Mouse (Mus musculus): Measurements from ENCODE around the gene Ccm2. TPM values are rescaled to one million over a fixed set of nuclear protein-coding genes. Genes with fewer than 3 reads are reported as not detected.

Ccm2 gene
- polyA plus RNA-seq, 3 experiments from 2014 or later: 98.6 to 202 (median 183) TPM

DNA sequence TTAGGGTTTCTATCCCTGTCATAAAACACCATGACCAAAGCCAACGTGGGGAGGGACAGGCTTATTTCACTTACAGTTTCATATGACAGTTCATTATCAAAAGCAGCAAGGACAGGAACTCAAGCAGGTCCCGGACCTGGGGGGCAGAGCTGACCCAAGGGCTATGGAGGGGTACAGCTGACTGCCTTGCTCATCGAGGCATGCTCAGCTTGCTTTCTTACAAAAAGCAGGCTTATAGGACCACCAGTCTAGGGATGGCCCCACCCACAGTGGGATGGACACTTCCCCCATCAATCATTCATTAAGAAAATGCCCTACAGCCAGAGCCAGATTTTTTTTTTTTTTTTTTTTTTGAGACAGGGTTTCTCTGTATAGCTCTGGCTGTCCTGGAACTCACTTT is 15.9 kb upstream of the Ccm2 start:
- no peak for ATAC-seq

DNA sequence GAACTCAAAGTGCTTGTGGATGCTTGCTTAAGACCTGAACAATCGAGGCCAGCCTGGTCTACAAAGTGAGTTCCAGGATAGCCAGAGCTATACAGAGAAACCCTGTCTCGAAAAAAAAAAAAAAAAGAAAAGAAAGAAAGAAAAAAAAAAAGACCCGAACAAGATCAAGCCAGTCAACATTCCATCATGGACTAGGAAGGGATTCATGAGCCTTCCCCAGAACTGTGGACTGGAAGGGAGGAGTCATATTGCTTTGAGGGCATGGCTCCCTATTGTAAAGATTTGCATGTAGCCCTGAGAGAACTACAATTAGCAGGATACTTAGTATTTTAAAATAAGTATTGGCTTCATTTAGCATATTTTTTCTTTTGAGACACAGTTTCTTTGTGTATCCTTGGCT is 2.0 kb upstream of the Ccm2 start:
- no peak for ATAC-seq

DNA sequence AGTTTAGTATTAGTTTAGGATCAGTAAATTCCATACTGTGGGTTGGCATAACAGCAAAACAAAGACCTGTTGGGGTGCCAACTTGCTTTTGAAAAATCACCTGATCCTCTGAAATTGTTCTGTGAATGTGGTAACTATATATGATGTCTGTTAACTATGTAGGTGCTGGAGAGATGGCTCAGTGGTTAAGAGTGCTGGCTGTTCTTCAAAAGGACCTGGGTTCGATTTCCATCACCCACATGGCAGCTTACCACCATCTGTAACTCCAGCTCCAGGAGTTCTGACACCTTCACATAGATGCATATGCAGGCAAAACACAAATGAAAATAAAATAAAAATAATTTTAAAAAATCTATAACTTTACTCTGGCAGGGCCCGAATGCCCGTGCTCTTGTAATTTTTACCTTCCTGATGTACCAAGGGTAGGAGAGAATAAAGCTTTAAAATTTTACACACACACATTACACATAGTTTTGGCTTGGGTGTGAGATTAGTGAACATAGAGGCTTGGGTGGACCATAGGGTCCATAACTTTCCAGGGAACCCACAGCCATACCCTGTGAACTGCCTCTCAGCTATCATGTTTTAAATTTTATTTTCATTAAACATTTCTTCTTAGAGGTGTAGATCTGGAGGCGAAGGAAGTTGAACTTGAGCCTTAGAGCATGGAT is 1.4 kb upstream of the Ccm2 start:
- ATAC-seq: no peak

DNA sequence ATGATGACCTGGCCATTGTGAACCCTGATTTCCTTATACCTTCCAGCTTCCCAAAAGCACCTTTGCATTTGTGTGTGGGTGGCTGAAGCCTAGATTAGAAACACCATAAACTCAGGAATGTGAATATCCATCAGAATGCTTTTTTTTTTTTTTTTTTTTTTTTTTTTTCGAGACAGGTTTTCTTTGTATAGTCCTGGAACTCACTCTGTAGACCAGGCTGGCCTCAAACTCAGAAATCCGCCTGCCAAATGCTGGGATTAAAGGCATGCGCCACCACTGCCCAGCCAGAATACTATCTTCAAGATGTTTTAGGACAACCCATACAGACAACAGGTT is 862 bp upstream of the Ccm2 start:
- no peak for ATAC-seq

DNA sequence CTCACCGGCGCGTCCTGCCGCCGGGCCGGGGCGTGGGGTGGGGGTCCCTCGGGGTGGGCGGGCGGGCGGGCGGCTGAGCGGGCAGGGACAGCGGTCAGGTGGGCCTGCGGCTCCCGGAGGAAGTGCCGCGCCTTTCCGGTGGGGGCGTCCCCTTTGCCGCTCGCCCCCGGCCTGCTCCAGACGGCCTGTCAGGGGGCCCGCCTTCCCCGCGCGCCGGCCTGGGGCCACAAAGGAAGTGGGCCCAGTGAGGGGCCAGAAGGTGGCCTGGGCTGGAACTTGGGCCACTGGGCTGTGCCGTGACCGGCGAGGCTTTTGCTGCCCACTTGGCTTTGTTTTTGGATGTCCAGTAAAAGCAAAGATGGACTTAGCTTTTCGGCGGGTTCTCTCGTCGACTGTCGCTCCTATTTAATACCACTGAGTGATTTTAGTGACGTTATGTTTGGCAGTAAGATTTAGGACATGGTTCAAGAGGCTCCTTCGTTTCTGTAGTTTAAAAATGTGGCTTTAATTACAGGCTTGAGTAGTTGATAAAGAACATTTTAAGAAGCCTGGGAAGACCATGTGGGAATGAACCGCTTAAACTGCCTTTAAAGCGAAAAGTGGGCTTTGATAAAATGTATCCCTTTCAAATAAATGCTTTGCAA is 472 bp downstream of the Ccm2 start:
- ATAC-seq: peak; percentile 18

DNA sequence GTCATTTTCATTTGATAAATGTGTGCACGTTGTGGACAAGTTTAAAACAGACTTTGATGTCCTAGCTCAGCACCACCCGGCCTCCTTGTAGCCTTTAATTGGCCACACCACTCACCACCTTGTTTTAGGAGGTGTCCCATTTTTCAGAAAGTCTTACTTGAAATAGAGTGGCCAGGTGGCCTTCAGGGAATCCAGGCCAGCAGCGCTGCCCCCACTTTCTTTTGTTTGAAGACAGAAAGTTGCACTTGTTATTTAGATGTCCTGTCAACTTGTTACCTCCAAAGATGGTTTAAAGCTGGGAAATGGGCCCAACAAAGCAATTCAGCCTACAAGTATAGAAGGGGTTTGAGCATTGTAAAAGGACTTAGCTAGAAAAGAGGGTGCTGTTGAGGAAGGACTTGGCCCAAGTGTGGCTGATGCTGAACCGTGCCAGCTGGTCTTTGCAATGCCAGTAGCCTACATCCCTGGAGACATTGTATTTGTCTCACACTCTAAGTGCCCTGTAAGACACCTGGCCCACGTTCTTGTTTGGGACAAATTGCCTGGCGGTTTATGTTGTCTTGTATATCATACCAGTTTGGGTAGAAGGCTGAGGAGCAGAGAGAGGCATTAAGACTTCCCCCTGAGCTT is 1.1 kb downstream of the Ccm2 start:
- no peak for ATAC-seq

DNA sequence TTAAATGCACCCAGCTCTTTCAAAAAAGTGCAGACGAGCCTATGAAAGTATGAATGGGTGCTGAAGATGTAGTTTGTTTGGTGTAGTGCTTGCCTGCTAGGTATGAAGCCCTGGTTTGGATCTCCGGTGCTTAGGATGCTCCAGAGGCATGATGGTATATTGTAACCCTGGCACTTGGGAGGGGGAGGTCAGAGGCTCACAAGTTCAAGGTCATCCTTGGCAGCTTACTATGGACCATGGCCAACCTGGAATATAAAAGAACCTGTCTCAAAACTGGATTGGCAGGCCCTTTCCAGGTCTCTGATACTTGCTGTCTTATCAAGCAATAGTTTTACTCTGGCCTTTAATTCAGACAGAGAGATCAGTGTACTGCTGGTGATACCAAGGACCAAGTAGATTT is 3.1 kb downstream of the Ccm2 start:
- ATAC-seq: no peak

DNA sequence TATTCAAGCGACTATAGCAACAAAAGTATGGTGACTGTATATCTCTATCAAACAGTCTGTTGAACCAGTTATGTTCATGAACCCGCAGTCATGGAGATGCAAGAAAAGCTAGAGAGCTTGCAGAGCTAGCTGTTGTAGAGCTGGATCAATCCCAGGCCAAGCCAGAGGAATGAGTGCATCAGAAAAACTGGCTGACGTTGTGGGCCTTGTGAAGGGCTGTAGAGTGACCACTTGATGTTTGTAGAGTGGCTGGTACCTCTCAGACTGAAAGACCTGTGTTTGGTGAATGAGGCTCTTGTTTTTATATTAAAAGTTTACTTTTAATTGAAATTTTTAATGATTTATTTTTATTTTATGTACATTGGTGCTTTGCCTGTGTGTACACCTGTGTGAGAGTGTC is 3.5 kb downstream of the Ccm2 start:
- no peak for ATAC-seq

DNA sequence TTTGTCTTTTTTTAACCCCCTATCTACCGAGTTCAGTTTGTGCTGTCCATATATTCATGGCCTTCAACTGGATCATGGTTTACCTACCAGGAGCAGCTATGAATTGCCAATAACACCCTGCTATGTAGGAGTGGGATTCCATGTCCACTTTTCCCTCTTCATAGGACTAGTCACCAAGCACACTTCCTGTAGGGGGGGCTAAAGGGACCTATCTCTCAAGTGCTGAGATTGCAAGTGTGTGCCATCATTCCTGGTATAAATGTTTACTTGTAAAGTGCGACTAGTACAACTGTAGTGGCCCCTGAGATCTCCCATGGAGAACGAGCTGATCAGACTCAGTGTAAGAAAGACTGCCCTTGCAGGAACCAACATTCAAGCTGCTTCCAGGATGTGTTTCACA is 11.5 kb downstream of the Ccm2 start:
- ATAC-seq: no peak

DNA sequence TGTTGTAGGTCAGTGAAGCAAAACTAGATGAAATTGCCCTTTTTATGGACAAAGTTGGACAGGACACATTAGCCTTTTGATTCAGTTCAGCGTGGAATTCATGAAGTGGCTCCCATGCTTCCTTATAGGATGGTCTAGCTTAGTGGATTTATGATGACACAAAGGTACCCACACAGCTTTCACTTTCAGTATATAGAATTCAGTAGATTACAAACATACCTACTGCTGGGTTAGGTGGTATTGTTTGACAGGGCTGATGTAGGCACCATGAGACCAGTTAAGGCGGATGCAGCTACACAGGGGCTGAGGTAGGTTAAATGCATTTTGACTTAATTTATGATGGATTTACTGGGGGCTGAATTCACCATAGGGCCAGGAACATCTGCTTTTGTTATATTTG is 13.3 kb downstream of the Ccm2 start:
- ATAC-seq: peak; percentile 66

DNA sequence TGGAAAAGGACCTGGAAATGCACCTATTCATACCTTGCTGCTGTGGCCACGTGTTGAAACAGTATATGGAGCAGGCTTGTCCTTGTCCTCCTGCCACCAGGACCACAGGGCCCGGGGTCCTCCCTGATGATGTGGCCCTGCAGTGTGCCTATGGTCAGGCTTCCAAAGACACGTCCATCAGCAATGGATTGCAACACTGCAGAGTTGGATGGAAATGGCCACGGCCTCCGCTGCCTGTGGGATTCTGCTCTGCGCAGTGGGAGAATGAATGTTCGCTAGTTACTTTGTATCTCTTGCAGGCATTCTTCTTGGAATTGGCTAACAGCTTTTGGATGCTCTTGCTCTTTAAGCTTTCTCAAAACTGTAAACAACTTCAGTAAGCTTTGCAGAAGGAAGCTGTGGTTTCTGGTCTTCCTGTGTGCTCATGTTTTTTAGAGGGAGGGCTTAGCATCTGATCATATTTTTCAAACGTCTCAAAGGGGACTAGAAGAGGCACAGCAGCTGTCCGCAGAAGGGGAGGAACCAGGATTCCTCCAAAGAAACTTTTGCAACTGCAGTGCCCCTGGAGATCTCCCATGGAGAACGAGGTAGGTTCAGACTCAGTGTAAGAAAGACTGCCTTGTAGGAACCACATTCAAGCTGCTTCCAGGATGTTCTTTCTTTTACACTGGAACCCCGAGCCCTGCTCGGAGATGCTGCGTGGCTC is 14.1 kb downstream of the Ccm2 start:
- ATAC-seq: peak; percentile 76

DNA sequence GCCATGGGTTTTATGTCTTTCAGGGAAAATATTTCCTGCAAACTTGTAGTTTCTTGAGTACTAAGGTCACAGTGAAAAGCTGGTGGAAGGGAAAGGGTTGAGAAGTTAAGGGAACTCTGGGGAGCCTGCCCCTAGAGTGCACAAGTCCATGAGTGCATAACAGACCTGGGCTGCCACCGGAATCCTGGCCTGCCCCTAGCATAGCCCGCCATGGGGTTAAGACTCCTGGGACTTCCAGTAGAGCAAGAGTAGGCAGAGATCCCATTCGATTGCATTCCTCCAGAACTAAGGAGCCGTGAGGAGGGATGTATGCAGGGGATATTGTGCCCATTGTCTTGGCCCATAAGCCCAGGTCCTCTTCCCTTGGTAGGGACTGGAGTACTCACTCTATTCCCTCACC is 14.8 kb downstream of the Ccm2 start:
- no peak for ATAC-seq

DNA sequence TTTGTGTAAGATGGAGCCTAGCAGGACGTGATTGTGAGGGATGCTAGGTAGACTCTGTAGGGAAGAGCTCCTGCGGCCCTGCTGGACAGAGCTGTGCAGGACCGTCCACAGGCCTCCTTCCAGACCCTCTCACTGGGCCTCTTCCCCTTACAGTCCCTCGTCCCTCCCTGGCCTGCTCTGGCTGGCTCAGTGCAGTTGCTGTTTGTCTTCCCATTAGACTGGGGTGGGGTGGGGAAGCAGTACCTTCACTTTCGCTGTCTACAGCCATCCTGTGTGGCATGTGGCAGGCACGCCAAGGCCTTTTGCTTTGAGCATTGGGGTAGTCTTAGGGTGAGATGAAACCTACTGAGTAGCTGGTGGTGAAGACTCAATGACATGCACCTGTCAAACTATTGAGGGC is 15.7 kb downstream of the Ccm2 start:
- ATAC-seq: peak; percentile 20

DNA sequence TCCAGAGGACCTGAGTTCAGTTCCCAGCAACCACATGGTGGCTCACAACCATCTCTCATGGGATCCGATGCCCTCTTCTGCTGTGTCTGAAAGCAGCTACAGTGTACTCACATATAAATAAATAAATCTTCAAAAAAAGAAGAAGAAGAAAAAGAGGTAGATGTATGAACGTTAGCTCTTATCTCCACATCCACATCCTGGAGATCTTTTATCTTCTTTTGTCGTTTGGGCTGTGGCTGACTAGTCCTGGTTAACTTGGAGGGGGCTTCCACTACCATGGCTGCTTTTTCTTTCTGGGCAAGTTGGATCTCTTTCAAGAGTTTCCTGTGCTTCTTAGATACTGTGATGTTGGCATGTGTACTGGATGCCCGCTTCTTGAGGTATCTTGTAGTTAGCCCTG is 16.5 kb downstream of the Ccm2 start:
- no peak for ATAC-seq

DNA sequence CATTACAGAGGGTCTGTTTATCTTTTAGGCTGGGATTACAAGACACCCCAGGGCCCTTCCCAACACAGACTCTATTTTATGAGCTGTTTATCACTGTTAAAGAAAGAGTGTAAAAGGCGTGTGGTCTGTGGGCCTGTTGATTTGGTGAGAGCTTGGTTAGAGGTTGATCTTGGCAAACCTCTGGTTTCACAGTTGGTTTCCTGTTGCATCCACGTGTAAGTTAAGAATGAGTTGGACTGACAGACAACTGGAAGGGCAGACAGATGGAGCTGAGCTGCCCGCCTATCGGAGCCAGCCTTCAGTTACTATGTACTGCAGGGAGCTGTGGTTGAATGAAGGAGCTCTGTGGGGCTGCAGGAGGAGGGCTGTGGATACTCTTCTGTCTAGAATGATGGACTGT is 19.8 kb downstream of the Ccm2 start:
- ATAC-seq: no peak

DNA sequence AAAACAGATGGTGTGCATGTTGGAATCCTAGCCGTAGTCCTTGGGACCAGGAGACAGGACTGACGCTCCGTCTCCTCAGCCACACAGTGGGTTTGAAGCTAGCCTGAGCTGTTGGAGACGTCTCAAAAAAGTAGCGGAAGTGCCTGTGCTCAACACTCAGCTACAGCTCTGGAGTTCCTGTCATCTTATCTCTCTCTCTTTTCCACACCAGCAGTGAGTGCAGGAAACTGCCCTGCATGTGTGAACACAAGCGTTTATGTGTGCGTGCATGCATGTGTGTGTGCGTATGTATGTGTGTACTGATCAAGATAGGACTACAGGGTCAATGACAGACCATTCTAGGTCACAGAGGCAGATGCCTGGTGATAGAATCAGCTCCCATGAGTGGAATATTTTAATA is 21.3 kb downstream of the Ccm2 start:
- peak; percentile 82 for ATAC-seq

DNA sequence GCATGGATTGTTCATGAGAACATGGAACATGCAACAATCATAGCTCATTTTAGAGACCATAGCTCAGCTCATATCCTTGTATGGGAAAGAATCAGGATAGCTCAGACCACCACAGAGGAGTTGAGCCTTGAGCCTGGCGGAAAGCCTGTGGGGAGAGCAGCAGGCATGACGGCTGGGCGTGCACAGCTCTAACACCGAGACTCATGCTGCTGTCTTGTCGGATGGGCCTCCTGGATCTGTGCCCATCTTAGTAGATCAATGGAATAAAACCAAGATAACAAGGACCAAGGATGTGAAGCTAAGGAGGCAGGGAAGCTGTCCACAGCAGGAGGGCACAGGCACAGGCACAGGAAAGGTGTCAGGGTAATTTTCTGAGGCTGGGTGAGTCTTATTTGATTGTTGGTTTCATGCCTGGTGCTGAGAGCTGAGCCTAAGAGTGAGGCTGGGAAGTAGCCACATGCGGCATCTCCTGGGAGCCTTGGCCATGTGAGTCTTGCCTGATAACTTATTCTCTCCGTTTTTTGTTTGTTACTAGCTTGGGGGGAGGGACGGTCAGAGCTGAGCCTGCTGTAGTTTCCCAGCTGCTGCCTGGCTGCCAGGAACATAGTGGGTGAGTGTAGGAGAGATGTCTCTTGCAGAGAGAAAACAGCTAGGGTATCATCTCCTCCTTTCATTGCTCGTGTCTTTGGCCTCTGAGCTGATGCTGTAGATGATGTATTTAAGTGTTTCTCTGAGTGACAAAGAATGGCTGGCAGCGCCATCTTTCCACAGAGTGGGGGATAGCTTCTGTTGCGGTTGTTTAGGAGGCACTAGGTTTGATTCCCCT is 22.1 kb downstream of the Ccm2 start:
- no peak for ATAC-seq

DNA sequence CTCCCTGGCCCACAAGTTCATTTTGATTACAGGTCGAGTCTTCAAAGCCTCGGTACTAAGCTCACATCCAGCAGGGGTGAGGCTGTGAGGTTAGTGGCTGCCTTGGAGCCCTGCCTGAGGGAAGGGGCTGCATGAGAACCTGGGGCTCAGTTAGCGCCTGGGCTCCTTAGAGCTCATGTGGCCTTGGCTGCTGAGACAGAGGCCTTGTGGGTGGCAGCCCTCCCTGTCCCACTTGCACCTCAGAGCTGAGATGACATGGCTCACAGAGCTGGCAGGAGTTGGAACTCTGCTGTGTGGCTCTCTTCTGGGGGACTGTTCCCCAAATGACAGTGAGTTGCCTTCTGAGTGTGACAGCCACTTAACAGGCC is 22.7 kb downstream of the Ccm2 start:
- no peak for ATAC-seq

DNA sequence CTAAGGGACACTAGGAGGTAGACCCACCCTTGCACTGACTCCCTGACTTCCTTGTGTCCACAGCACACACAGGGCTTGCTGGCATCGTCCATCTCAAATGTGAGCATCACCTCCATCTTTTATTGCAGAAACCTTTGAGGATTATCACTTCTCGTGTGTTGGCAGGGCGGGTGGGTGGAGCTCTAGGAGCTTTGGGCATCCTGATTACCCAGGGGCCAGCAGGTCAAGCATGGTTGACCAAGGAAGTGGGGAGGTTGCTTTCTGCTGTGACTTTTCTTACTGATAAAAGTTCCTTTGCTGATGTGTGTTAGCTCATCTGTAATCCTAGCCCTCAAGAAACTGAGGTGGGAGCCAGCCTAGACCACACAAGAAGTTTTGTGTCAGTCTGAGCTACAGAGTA is 29.5 kb downstream of the Ccm2 start:
- no peak for ATAC-seq

DNA sequence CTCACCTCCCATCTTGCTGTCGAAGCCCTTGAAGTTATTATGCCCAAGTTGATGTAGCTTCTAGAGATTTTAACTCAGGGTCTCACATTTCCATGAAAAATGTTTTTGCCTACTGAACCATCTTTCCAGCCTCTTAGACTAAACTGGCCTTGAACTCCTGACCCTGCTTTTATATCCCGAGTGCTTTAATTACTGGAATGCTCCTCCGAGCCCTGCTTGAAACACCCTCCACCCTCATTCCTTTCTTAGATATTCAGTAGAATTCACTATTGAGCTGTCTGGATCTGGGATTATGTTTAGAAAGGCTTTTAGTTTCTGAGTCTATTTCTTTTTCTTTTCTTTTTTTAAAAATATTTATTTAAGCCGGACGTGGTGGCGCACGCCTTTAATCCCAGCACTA is 32.7 kb downstream of the Ccm2 start:
- no peak for ATAC-seq

DNA sequence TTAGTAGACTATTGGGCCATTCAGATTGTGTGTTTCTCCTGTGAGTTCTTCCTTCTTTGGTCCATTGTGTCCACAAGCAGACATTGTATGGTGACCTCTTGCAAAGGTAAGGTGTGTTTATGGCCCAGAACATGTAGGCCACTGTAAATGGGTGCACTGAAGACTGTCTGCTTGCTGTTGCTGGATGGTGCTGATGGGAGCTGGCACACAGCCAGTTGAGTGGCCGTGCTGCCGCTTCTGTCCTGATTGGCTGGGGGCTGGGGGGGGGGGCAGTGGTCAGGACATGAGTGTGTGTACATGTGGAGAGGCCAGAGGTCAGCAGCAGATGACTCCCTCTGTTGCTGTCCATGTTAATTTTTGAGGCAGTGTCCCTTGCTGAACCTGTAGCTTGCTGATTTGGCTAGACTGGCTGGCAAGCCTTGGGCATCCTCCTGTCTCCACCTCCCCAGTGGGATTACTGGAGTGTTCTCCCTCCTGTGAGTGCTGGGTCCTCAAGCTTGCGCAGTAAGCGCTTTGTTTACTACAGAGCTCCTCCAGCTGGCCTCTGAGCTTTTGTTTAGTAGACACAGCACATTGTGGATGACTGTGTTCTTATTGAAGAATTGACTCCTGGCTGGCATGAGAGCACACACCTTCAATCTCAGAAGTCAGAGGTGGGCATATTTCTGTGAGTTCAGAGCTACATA is 33.5 kb downstream of the Ccm2 start:
- no peak for ATAC-seq

DNA sequence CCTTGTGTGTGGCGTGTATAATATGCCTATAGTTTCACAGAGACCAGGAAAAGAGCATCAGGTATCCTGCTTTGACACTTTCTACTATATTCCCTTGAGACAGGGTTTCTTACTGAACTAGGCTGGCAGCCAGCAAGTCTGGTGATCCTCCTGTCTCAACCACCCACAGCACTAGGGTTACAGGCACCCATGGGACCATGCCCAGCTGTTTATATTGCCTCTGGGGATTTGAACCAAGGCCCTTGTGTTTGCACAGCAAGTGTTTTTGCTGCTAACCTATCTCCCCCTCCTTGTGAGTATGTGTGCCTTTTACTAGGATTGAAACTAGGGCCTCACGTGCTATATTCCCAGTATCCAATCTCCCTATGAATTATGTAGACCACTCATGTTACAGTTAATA is 34.9 kb downstream of the Ccm2 start:
- ATAC-seq: no peak

DNA sequence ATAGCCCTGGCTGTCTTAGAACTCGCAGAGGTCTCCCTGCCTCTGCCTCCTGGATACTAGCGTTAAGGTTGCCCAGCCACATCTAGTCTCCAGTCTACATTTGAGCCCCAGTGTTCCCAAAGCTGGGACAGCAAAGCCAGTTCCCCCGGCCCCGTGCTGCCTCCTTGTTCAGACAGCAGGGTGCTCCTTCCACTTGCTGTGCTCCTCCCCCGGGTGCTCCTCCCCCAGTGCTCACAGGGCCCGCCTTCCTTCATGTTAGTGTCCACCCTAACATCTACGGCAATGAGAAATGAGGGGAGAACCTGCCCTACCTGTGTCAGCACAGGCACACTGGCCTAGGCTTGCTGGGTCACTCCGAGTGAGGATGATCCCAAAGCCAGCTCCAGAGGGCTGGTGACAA is 39.1 kb downstream of the Ccm2 start:
- ATAC-seq: no peak

Data from inflammation-experienced regulatory T-cells, adult 6 months (primary cell).